Mouse (Mus musculus): ENCODE results near the gene Entpd6.

- TF ChIP-seq GATA1 (IDR thresholded peaks at IDR 0.05; ENCODE audit: borderline replicate concordance, low read length) (no peak), FLI1 (IDR thresholded peaks at IDR 0.05; ENCODE audit: low read length) (no peak)
These were observed 22.3 kb downstream of the Entpd6 start for GRCm38 (mm10) chr2:150771169-150771568.

Measured in megakaryocyte, embryonic 14.5 days (primary cell).